Mouse (Mus musculus): ENCODE results near the gene Sytl3.
"Not testable (repeated sequence)": the region's sequence is repeated elsewhere in the genome, so short reads cannot be mapped to it uniquely, and the experiment has no call there.

DNA sequence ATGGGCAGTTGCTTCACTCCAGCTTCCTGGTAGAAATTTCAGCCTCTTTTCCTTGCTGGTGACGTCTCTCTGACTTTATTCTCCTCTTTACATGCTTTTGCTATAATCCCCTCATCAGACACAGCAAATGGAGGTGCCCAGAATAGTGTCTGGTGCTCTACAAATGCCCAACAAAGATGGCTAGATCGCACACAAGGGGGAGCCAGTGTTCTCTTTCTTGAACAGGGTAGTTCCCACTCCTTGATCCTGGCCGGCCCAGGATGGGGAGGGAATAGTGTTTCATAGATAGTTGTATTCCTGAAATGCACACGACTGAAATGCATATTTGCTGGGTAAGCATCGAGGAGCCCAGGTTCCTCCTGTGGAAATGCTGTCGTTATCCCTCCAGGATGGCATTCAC is 9.6 kb downstream of the Sytl3 start:
- TF ChIP-seq CTCF, EP300 (IDR thresholded peaks at IDR 0.05; ENCODE audit: low read depth): not testable (repeated sequence)
